Mouse (Mus musculus): ENCODE data around the gene Cyp2c37. TPM values are rescaled to one million over a fixed set of nuclear protein-coding genes. Genes with fewer than 3 reads are reported as not detected.
"Not testable (repeated sequence)": the region's sequence is repeated elsewhere in the genome, so short reads cannot be mapped to it uniquely, and the experiment has no call there.

Gene Cyp2c37
- total RNA-seq (2014; rRNA removed) (not detected in 2 replicates), polyA plus RNA-seq (2015; fragmentation: Nextera tagmentation; extraction: Ambion mirVana) (not detected in 2 replicates)

DNA sequence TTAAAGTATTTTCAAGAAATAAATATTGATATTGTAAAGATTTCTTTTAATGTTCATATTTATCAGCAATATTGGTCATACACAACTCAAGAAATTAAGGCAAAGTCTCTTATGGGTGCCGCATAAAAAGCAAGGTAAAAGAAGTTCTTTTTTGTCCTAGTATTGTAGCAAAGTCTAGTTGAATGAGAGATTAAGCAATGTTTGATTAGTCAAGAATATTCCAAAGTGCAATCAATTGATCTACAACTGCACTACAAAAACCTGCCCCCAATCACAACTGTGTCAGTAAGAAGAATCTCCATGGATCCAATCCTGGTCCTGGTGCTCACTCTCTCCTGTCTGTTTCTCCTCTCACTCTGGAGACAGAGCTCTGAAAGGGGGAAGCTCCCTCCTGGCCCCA is at the start of gene Cyp2c37:
Cyp2c37 (plus strand) TSS at position 285 of the 400 bp plus-strand sequence.
- H3K9ac ChIP-seq (replicated peaks; ENCODE audit: low read length, poor library complexity, severe bottlenecking); DNase-seq (ENCODE audit: low spot score); H3K27ac ChIP-seq (ENCODE audit: low read depth, low read length); H3K9me3 ChIP-seq (ENCODE audit: low read length); H3K4me2 ChIP-seq (ENCODE audit: low read depth, low read length, poor library complexity, severe bottlenecking); H3K36me3 ChIP-seq (ENCODE audit: insufficient read depth, low read length); H3K4me1 ChIP-seq (ENCODE audit: insufficient read depth, low read length); H3K4me3 ChIP-seq (ENCODE audit: low read depth, low read length); ATAC-seq (ENCODE audit: low FRiP score); H3K27me3 ChIP-seq (ENCODE audit: insufficient read depth, low read length): not testable (repeated sequence)
- 97% methylated on average over 1 of the region's 1 CpGs for WGBS

DNA sequence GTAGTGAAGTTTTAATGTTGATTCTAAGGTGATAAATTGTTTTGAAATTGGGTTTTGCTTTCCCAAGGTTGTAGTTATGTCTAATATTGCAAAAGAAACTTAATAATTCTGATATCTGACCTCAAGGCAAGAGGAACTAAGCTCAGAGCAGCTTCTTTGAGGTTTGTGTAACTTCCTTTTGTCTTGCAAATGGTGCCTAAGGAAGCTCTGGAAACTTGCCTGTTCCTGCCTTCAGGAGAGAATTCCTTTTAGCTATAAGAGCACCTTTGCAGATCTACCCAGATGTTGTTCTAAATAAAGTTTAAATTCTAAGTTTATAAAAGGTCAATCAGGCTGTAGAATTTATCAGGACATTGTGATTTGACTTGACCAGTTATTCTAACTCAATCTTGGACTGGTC is 31.4 kb upstream of the Cyp2c37 start:
- H3K9me3 ChIP-seq (ENCODE audit: low read length); DNase-seq (ENCODE audit: low spot score); H3K27me3 ChIP-seq (ENCODE audit: insufficient read depth, low read length); H3K4me1 ChIP-seq (ENCODE audit: insufficient read depth, low read length); H3K4me3 ChIP-seq (ENCODE audit: low read depth, low read length); H3K36me3 ChIP-seq (ENCODE audit: insufficient read depth, low read length); ATAC-seq (ENCODE audit: low FRiP score); H3K9ac ChIP-seq (replicated peaks; ENCODE audit: low read length, poor library complexity, severe bottlenecking); H3K27ac ChIP-seq (ENCODE audit: low read depth, low read length); H3K4me2 ChIP-seq (ENCODE audit: low read depth, low read length, poor library complexity, severe bottlenecking): not testable (repeated sequence)

DNA sequence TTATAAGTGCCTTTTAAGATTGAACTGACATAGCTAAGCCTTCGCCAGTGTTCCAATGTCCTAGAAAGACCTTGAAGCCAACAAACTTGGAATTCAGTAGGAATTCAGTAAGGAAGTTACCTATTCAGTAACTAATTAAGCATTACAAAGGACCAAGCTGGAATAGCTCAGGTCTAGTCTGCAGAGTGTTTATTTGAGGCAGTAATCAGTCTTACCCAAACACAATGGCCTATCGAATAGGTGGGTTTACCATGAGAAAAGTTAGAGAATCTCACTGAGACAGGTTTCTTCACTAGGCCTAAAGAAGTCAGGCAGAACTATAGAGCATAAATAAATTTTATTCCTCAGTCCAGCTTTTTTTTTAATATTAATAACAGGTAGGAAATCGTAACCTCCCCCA is 21.1 kb upstream of the Cyp2c37 start:
- H3K27me3 ChIP-seq (ENCODE audit: insufficient read depth, low read length); ATAC-seq (ENCODE audit: low FRiP score); H3K4me1 ChIP-seq (ENCODE audit: insufficient read depth, low read length); H3K27ac ChIP-seq (ENCODE audit: low read depth, low read length); DNase-seq (ENCODE audit: low spot score); H3K9ac ChIP-seq (replicated peaks; ENCODE audit: low read length, poor library complexity, severe bottlenecking); H3K4me2 ChIP-seq (ENCODE audit: low read depth, low read length, poor library complexity, severe bottlenecking); H3K9me3 ChIP-seq (ENCODE audit: low read length); H3K36me3 ChIP-seq (ENCODE audit: insufficient read depth, low read length); H3K4me3 ChIP-seq (ENCODE audit: low read depth, low read length): not testable (repeated sequence)
- WGBS: 85% methylated on average over 3 of the region's 3 CpGs

DNA sequence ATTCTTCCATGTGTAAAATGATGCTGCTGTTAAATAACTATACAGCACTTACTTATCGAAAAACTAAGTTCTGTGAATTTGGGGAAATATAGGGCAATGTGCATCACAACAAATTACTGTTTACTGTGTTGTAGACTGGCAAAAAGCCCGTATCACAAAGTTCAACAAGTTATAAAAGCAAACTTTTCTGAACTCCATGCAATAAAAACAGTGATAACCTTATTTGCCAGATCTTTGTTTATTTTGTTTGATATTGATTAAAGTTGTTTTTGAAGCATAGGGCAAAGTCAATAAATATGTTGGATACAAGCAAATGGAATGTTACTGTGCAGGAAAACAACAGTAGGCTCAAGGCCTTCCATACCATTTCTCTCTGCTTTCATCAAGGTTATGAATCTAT is 2.8 kb upstream of the Cyp2c37 start:
- DNase-seq (ENCODE audit: low spot score) (no peak), ATAC-seq (ENCODE audit: low FRiP score) (no peak)
- H3K27ac ChIP-seq (ENCODE audit: low read depth, low read length): no peak overlapping the region
- H3K4me1 ChIP-seq (ENCODE audit: insufficient read depth, low read length): no peaks in the 10 kb centered on the region
- no peak overlapping the region for H3K4me2 ChIP-seq (ENCODE audit: low read depth, low read length, poor library complexity, severe bottlenecking)
- no peak overlapping the region for H3K9ac ChIP-seq (replicated peaks; ENCODE audit: low read length, poor library complexity, severe bottlenecking)
- no peaks in the 10 kb centered on the region for H3K9me3 ChIP-seq (ENCODE audit: low read length)
- 70% methylated on average over 2 of the region's 2 CpGs for WGBS
- H3K36me3 ChIP-seq (ENCODE audit: insufficient read depth, low read length): no peaks in the 10 kb centered on the region
- no peak overlapping the region for H3K4me3 ChIP-seq (ENCODE audit: low read depth, low read length)
- no peak for TF ChIP-seq CTCF (IDR thresholded peaks at IDR 0.05)
- no peaks in the 10 kb centered on the region for H3K27me3 ChIP-seq (ENCODE audit: insufficient read depth, low read length)

Other genes starting within 250 kb of the Cyp2c37 start
- gene Cyp2c40, start 179.6 kb upstream of the Cyp2c37 start, total RNA-seq (2014; rRNA removed): not detected in 2 replicates
- not detected in 2 replicates for gene Cyp2c40, start 179.6 kb upstream of the Cyp2c37 start, polyA plus RNA-seq (2015; fragmentation: Nextera tagmentation; extraction: Ambion mirVana)
- gene Cyp2c69, start 105.6 kb upstream of the Cyp2c37 start, total RNA-seq (2014; rRNA removed): not detected in 2 replicates
- not detected in 2 replicates for gene Cyp2c69, start 105.6 kb upstream of the Cyp2c37 start, polyA plus RNA-seq (2015; fragmentation: Nextera tagmentation; extraction: Ambion mirVana)
- gene Cyp2c54, start 81.4 kb downstream of the Cyp2c37 start, total RNA-seq (2014; rRNA removed): not detected in 2 replicates
- not detected in 2 replicates for gene Cyp2c54, start 81.4 kb downstream of the Cyp2c37 start, polyA plus RNA-seq (2015; fragmentation: Nextera tagmentation; extraction: Ambion mirVana)
- not detected in 2 replicates for gene Cyp2c50, start 97.3 kb downstream of the Cyp2c37 start, total RNA-seq (2014; rRNA removed)
- not detected in 2 replicates for gene Cyp2c50, start 97.3 kb downstream of the Cyp2c37 start, polyA plus RNA-seq (2015; fragmentation: Nextera tagmentation; extraction: Ambion mirVana)
- not detected in 2 replicates for gene Cyp2c70, start 194.9 kb downstream of the Cyp2c37 start, total RNA-seq (2014; rRNA removed)
- gene Cyp2c70, start 194.9 kb downstream of the Cyp2c37 start, polyA plus RNA-seq (2015; fragmentation: Nextera tagmentation; extraction: Ambion mirVana): not detected in 2 replicates

Data from midbrain, postnatal 0 days (tissue).